Mouse (Mus musculus) stomach, embryonic 14.5 days (tissue): ENCODE measurements at regions not wholly inside any gene's neighbourhood (a gene's known extent, or its start where the extent isn't known, plus 50 kb on each side); places are given as distances from the start of the nearest gene placed in this dataset.

Experiments
- ATAC-seq: fragments of 200-750 bp; cut with Nextera tagmentation; 2 replicates; pipeline ENCODE4 v1.8.0; 2017; ENCODE audit warnings: low read depth, moderate TSS enrichment; ENCODE audit not compliant: insufficient number of reproducible peaks, insufficient read depth, low FRiP score
- H3K27ac ChIP-seq: fragments of 300-500 bp; sonication (generic); 2 replicates; pipeline ENCODE4 v1.5.1; 2014; ENCODE audit warnings: mild to moderate bottlenecking, low read length, moderate library complexity, mixed read lengths
- H3K27me3 ChIP-seq: fragments of 300-500 bp; sonication (generic); 2 replicates; pipeline ENCODE4 v1.6.1; 2014; ENCODE audit warnings: low read length, control low read depth, mixed read lengths; ENCODE audit not compliant: control insufficient read depth, insufficient read depth
- H3K36me3 ChIP-seq: fragments of 300-500 bp; sonication (generic); 2 replicates; pipeline ENCODE4 v1.6.1; 2014; ENCODE audit warnings: mild to moderate bottlenecking, control low read depth, low read length, moderate library complexity, mixed read lengths; ENCODE audit not compliant: control insufficient read depth, insufficient read depth
- H3K4me1 ChIP-seq: fragments of 300-500 bp; sonication (generic); 2 replicates; pipeline ENCODE4 v1.6.1; 2014; ENCODE audit warnings: low read length, control low read depth, mixed read lengths; ENCODE audit not compliant: control insufficient read depth, insufficient read depth
- H3K4me2 ChIP-seq: fragments of 300-500 bp; sonication (generic); replicated peaks from 2 replicates; pipeline ENCODE4 v1.6.1; 2014; ENCODE audit warnings: low read depth, low read length, control low read depth
- H3K4me3 ChIP-seq: fragments of 300-500 bp; sonication (generic); 2 replicates; pipeline ENCODE4 v1.5.1; 2014; ENCODE audit warnings: low read depth, low read length, control low read depth
- H3K9ac ChIP-seq: fragments of 300-500 bp; sonication (generic); replicated peaks from 2 replicates; pipeline ENCODE4 v1.6.1; 2014; ENCODE audit warnings: low read depth, mild to moderate bottlenecking, control low read depth, low read length, moderate library complexity, mixed read lengths
- H3K9me3 ChIP-seq: fragments of 300-500 bp; sonication (generic); 2 replicates; pipeline ENCODE4 v1.6.1; 2016; ENCODE audit warnings: low read depth, low read length, control low read depth; ENCODE audit not compliant: control insufficient read depth
- WGBS: fragments of 180-500 bp; shearing (Covaris S2); extraction: QIAGEN DNeasy Blood & Tissue Kit; methylation state at CpG from one replicate; pipeline ENCODE4 v1.1.7; 2014; 5-methylcytosine and 5-hydroxymethylcytosine counted together

DNA sequence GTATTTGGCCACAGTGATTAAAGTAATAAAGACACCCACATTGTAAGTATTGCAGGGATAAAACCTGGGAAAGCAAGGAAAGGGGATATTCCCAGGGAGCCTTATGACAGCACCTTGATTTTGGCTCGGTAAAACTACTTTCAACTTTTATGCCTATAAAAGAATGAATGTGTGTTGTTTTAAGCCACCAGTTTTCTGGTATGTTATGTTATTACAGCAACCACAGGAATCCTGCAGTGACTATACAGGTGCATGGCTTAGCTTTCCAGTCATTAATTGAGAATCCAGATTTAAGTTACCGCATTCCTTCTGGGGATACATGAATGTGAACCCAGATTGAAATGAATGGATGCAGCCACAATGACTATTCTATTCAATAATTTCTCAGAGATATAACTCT, 537.2 kb upstream of the Sel1l start:
- no peaks in the 10 kb centered on the region for H3K9me3 ChIP-seq
- H3K4me3 ChIP-seq: no peak overlapping the region
- WGBS: 89% methylated on average over 2 of the region's 2 CpGs
- no peaks in the 10 kb centered on the region for H3K4me1 ChIP-seq
- H3K27me3 ChIP-seq: no peaks in the 10 kb centered on the region
- no peak overlapping the region for H3K9ac ChIP-seq
- H3K4me2 ChIP-seq: no peak overlapping the region
- no peak overlapping the region for H3K27ac ChIP-seq
- H3K36me3 ChIP-seq: no peaks in the 10 kb centered on the region
- ATAC-seq: no peak

DNA sequence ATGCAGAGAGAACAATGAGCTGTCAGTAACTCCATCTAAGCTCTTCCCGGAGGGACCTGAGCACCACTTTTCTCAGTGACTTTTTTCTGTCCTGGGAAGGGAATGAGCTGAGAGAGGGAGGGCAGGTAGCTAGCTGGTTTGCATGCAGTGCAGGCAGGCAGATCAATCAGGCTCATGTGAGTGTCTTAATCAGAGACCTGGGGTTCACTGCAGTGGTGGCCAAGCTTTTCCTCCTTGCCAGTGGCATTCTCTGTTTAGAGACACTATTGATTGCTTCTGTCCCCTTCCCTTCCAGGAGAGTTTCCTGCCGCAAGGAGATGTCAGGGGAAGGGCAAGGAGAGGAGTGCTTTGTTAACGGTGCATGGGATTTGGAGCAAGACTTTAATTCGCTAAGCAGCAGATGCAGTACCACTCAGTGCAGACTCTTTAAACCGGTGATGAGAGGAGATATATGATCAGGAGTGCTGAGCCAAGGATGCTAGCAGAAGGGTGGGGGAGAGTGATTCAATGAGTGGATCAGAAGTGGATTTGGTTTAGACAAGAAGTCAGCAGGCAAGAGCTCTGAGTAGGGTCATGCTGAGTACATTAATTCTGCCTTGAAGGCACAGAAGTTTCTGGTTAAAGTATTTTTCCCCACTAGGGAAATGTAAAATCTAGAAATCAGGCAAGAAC, 535.4 kb upstream of the Sel1l start:
- no peak overlapping the region for H3K9ac ChIP-seq
- H3K36me3 ChIP-seq: no peaks in the 10 kb centered on the region
- ATAC-seq: no peak
- H3K4me2 ChIP-seq: no peak overlapping the region
- H3K9me3 ChIP-seq: no peaks in the 10 kb centered on the region
- no peaks in the 10 kb centered on the region for H3K27me3 ChIP-seq
- 13% methylated on average over 5 of the region's 5 CpGs for WGBS
- no peak overlapping the region for H3K4me3 ChIP-seq
- no peaks in the 10 kb centered on the region for H3K4me1 ChIP-seq
- H3K27ac ChIP-seq: no peak overlapping the region

DNA sequence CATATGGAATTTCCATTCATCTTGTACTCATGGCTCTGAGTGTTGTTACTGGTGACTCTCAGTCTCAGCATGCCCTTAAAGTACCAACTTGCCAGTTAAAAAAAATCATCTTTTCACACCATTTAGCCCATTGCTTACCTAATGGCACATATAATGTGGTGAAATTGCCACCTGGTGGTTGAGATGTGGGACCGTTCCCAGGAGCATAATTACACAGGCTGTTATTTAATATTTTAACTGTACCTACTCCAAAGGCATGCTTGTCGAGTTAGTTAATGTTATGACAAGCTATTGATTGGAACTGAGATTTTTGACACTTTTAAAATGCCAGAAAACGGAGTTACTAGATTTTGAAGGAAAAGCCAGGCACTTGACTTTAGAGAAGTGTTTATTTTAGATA, 530.2 kb upstream of the Sel1l start:
- no peak overlapping the region for H3K9ac ChIP-seq
- no peaks in the 10 kb centered on the region for H3K36me3 ChIP-seq
- H3K4me2 ChIP-seq: no peak overlapping the region
- no peaks in the 10 kb centered on the region for H3K27me3 ChIP-seq
- no peak for ATAC-seq
- no peak overlapping the region for H3K4me3 ChIP-seq
- no peaks in the 10 kb centered on the region for H3K4me1 ChIP-seq
- 46% methylated on average over 3 of the region's 3 CpGs for WGBS
- no peak overlapping the region for H3K27ac ChIP-seq
- H3K9me3 ChIP-seq: no peaks in the 10 kb centered on the region

DNA sequence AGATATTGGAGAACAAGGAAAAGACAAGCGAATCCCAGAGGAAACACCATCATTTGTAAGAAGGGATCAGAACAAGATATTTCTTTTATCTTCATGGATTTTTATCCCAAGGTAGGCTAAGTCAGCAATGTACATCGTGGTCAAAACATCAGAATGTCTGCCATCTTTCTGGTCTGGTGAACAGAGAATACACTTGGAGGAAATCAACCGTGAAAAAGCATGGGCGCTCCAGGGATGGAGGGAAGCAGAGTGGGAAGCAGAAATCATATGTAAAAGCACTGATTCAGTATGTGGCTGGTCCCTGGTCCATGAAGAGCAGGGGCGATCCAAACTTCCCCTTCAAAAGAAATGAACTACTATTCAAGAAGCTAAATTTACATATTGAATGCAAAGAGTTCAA, 517.0 kb upstream of the Sel1l start:
- H3K4me2 ChIP-seq: no peak overlapping the region
- H3K4me3 ChIP-seq: no peak overlapping the region
- no peaks in the 10 kb centered on the region for H3K27me3 ChIP-seq
- no peak for ATAC-seq
- no peaks in the 10 kb centered on the region for H3K4me1 ChIP-seq
- no peak overlapping the region for H3K27ac ChIP-seq
- 90% methylated on average over 5 of the region's 5 CpGs for WGBS
- no peaks in the 10 kb centered on the region for H3K36me3 ChIP-seq
- H3K9me3 ChIP-seq: no peaks in the 10 kb centered on the region
- H3K9ac ChIP-seq: no peak overlapping the region

DNA sequence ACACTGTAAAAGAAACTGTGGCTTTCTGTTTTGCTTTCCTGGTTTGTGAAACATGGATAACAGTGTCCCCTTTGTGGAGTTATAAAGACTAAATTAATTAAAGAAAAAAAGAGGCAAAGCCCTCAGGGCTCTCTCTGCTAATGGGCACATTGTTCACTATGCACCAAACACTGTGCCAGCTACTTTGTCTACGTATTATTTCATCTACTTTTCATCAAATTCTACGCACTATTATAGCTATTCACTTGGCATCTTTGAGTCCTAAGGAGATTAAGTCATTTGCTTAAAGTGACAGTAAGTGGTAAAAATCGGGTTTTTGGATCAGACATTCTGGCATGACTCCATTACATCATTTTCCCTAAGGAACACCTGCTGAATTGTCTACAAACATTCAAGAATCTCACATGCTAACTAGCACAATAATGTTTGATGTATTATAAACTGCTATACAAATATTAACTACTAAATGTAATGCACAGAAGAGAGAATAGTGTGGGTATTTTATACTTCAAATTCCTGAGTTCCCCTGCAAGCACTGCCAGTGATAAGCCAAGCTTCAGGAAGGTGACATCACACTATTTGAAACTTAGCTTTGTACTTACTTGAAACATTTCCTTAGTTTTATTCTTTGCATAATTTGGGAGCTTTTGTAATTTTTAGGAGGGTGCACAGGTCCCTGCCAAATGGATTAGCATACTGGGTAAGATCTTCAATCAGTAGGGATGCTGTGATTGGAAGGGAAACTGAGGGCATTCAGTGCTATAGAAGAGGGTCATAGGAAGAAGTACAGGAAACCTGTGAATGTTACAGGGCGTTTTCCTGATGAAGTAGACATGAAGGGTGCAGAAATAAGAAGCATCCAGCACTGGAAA, 504.7 kb upstream of the Sel1l start:
- Histone ChIP-seq H3K4me1 (no peaks in the 10 kb centered on the region), H3K27me3 (no peaks in the 10 kb centered on the region), H3K9ac (no peak overlapping the region), H3K4me2 (no peak overlapping the region), H3K36me3 (no peaks in the 10 kb centered on the region), H3K4me3 (no peak overlapping the region), H3K27ac (no peak overlapping the region), H3K9me3 (no peaks in the 10 kb centered on the region)
- 63% methylated on average over 4 of the region's 4 CpGs for WGBS
- no peak for ATAC-seq

DNA sequence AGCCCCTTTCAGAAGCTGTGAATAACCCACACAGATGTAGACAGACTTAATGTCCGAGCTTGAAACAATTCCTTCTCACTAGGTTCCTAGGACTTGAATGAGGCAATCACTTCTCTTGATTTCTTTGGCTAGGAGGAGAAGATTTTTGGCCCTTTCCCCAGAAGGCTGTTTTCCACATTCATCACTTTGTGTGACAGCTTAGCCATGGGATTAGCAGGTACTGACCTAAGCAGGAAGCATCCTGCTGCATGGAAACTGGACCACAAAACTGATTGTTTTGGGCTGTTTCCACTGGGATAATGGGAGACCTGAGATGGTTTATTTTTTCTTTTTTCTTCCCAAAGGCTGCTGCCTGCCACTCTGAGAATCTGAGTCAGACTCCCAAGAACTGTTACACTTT, 469.3 kb upstream of the Sel1l start:
- no peaks in the 10 kb centered on the region for H3K4me1 ChIP-seq
- no peak overlapping the region for H3K27ac ChIP-seq
- H3K27me3 ChIP-seq: no peaks in the 10 kb centered on the region
- no peaks in the 10 kb centered on the region for H3K36me3 ChIP-seq
- H3K9me3 ChIP-seq: no peaks in the 10 kb centered on the region
- no peak overlapping the region for H3K9ac ChIP-seq
- ATAC-seq: no peak
- H3K4me3 ChIP-seq: no peak overlapping the region
- no peak overlapping the region for H3K4me2 ChIP-seq
- WGBS: 59% methylated on average over 1 of the region's 1 CpGs

DNA sequence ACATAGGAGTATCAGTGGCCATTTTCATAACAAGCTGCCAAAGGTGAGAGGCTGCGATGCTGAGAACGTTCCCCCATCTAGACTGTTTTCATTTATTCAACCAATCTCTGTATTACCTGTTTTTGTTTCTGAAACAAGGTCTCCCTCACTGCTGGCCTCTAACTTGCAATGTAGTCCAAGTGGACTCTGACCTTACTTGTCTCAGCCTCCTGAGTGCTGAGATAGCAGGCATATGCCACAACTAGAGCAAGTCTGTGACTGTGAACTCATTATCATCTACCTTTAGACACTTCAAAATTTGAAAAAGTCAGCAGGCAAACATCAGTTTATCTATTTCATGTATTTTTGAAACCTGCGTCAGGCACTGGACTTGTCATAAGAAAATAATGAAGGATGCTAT, 468.7 kb upstream of the Sel1l start:
- Histone ChIP-seq H3K27ac (no peak overlapping the region), H3K4me3 (no peak overlapping the region), H3K9ac (no peak overlapping the region), H3K27me3 (no peaks in the 10 kb centered on the region), H3K9me3 (no peaks in the 10 kb centered on the region), H3K36me3 (no peaks in the 10 kb centered on the region), H3K4me1 (no peaks in the 10 kb centered on the region), H3K4me2 (no peak overlapping the region)
- WGBS: 90% methylated on average over 3 of the region's 3 CpGs
- ATAC-seq: no peak

DNA sequence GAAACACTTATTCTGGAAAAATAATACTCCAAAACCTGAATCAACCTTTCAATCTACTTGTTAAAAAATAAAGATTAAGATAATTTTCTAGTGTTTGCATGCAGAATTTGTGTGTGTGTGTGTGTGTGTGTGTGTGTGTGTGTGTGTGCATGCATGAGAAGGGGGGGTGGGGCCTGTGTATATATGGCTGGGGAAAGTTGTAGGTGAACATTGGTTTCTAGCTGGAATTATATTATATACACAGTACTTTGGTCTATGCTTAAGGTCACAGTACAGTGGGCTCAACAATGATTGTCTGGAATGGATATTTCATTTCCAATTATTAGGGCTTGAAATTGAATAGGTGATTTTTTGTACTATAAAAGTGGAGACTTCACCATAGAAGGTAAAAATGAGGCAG, 467.3 kb upstream of the Sel1l start:
- Histone ChIP-seq H3K4me1 (no peaks in the 10 kb centered on the region), H3K9ac (no peak overlapping the region)

More for the DNA sequence above, 467.3 kb upstream of the Sel1l start:
- Histone ChIP-seq H3K36me3 (no peaks in the 10 kb centered on the region), H3K9me3 (no peaks in the 10 kb centered on the region), H3K4me3 (no peak overlapping the region), H3K27ac (no peak overlapping the region), H3K4me2 (no peak overlapping the region), H3K27me3 (no peaks in the 10 kb centered on the region)
- no peak for ATAC-seq
